Mouse (Mus musculus): Measurements from ENCODE around the gene S100a7a. TPM values are rescaled to one million over a fixed set of nuclear protein-coding genes. Genes with fewer than 3 reads are reported as not detected.

The S100a7a gene
- polyA plus RNA-seq, 1 experiment from 2014 or later: 0.06 TPM

DNA sequence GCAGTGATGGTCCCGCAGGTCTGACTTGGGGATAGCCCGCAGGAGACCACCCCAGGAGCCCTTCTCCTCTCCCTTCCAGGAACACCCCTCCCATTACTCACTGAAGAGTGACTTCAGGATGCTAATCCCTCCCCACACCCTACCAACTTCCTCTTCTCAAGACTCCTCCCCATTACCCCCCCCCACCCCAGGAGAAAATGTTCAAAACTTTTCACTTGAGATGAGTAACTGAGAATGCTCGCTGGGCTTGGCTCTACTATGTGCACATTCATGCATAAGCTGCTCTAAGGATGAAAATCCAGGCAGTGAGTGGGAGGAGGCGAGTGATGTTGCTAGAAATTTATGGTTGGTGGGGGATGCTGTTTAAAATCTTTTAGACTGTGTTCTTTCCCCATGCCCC is 41.8 kb upstream of the S100a7a start:
- ATAC-seq (ENCODE audit: low read depth): no peak
- H3K4me3 ChIP-seq (ENCODE audit: low read depth, low read length): no peak overlapping the region
- H3K9ac ChIP-seq (ENCODE audit: low read depth, low read length): no peak overlapping the region
- no peaks in the 10 kb centered on the region for H3K36me3 ChIP-seq (ENCODE audit: control insufficient read depth, insufficient read depth)
- no peak overlapping the region for H3K27ac ChIP-seq (ENCODE audit: low read length)
- H3K4me2 ChIP-seq (ENCODE audit: low read depth, low read length): no peak overlapping the region
- H3K27me3 ChIP-seq (ENCODE audit: control insufficient read depth, insufficient read depth, low read depth, low read length): peaks cover 4% of the 10 kb centered on the region; the same call in 1 of the 2 replicates
- peaks cover 4% of the 10 kb centered on the region for H3K4me1 ChIP-seq (ENCODE audit: control insufficient read depth, low read depth, low read length)
- 23% methylated on average over 4 of the region's 4 CpGs for WGBS (ENCODE audit: insufficient replicate concordance)
- no peaks in the 10 kb centered on the region for H3K9me3 ChIP-seq (replicated peaks; ENCODE audit: control insufficient read depth, low read length)

DNA sequence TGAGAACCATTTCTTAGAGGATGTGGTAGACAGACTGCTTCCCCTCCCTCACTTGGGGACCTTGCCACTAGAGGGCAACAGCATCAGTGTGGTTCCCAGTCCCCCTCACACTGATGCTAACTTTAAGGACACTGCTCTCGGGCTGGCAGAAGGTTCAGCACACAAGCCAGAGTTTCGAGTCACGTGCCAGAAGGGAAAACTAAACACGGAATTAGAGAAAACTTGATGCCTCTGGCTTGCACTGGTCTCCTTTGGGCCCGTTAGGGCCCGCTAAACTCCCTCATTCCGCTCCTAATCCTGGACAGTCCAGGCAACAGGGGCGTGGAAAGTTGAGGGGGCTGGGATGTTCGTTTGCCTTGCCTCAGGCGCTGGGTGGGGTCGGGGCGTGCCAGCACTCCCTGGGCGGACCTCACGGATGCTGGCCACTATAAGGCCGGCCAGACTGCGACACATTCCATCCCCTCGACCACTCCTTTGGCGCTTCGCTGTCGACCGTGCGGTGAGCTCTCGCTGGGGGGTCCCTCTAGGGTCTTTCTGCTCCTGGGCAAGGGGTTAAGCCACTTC is 41.0 kb upstream of the S100a7a start, which contains the start of gene S100a6:
Gene S100a6, plus strand, starts transcription at position 155 of the 564 bp plus-strand sequence.
- Histone ChIP-seq H3K27ac (ENCODE audit: low read length) (no peak within 1 kb of the TSS), H3K27me3 (ENCODE audit: control insufficient read depth, insufficient read depth, low read depth, low read length) (peaks cover 4% of the 10 kb centered on the region; the same call in 1 of the 2 replicates), H3K9ac (ENCODE audit: low read depth, low read length) (no peak within 1 kb of the TSS), H3K4me3 (ENCODE audit: low read depth, low read length) (peak within 1 kb of the TSS; percentile 25), H3K4me1 (ENCODE audit: control insufficient read depth, low read depth, low read length) (peaks cover 4% of the 10 kb centered on the region), H3K9me3 (replicated peaks; ENCODE audit: control insufficient read depth, low read length) (no peaks in the 10 kb centered on the region), H3K36me3 (ENCODE audit: control insufficient read depth, insufficient read depth) (no peaks in the 10 kb centered on the region), H3K4me2 (ENCODE audit: low read depth, low read length) (peak within 1 kb of the TSS; percentile 36)
- ATAC-seq (ENCODE audit: low read depth): no peak
- WGBS (ENCODE audit: insufficient replicate concordance): 2% methylated on average over 23 of the region's 23 CpGs

DNA sequence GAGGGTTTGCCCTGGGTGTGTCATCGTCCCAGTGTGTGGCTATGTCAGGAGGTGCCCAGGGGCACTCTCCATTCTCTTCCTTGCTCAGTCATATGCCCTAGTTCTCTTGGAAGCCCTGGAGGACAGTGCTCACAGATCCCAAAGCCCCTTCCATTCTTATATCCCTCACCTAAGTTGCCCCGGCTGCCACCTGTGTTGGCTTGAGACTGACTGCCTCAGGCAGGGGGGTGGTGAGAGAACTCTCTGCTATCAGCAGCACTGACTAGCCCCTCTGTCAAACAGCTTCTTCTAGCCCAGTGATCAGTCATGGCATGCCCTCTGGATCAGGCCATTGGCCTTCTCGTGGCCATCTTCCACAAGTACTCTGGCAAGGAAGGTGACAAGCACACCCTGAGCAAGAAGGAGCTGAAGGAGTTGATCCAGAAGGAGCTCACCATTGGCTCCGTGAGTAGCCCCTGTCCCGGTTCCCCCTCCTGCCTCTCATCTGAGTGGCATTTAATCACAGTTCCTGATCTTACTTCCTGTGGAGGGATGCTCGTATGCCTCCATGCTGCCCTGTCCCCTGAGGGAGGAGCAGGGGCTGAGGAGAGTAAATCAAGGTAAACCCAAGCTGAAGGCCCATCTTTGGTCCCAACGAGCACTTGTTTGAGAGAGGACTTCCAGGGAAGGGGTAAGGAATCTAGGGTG is 40.2 kb upstream of the S100a7a start:
- H3K4me3 ChIP-seq (ENCODE audit: low read depth, low read length): peak overlapping the region; percentile 25
- peak overlapping the region; percentile 36; the same call in 1 of the 2 replicates for H3K4me2 ChIP-seq (ENCODE audit: low read depth, low read length)
- ATAC-seq (ENCODE audit: low read depth): no peak
- H3K9me3 ChIP-seq (replicated peaks; ENCODE audit: control insufficient read depth, low read length): no peaks in the 10 kb centered on the region
- no peak overlapping the region for H3K9ac ChIP-seq (ENCODE audit: low read depth, low read length)
- no peak overlapping the region for H3K27ac ChIP-seq (ENCODE audit: low read length)
- peaks cover 4% of the 10 kb centered on the region for H3K4me1 ChIP-seq (ENCODE audit: control insufficient read depth, low read depth, low read length)
- peaks cover 4% of the 10 kb centered on the region; the same call in 1 of the 2 replicates for H3K27me3 ChIP-seq (ENCODE audit: control insufficient read depth, insufficient read depth, low read depth, low read length)
- no peaks in the 10 kb centered on the region for H3K36me3 ChIP-seq (ENCODE audit: control insufficient read depth, insufficient read depth)
- 27% methylated on average over 7 of the region's 7 CpGs for WGBS (ENCODE audit: insufficient replicate concordance)

DNA sequence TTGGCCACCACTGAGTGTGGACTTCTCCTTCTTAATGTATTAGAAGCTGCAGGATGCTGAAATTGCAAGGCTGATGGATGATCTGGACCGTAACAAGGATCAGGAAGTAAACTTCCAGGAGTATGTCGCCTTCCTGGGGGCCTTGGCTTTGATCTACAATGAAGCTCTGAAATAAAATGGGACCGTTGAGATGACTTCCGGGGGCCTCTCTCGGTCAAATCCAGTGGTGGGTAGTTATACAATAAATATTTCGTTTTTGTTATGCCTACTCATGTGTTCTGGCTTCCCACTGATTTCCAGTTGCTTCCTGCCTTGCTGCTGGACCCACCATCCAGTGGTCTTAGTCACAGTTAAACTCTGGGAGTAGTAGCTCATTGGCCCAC is 39.7 kb upstream of the S100a7a start:
- H3K4me3 ChIP-seq (ENCODE audit: low read depth, low read length): no peak overlapping the region
- H3K4me1 ChIP-seq (ENCODE audit: control insufficient read depth, low read depth, low read length): peaks cover 4% of the 10 kb centered on the region
- no peaks in the 10 kb centered on the region for H3K36me3 ChIP-seq (ENCODE audit: control insufficient read depth, insufficient read depth)
- H3K9ac ChIP-seq (ENCODE audit: low read depth, low read length): no peak overlapping the region
- no peaks in the 10 kb centered on the region for H3K9me3 ChIP-seq (replicated peaks; ENCODE audit: control insufficient read depth, low read length)
- H3K27me3 ChIP-seq (ENCODE audit: control insufficient read depth, insufficient read depth, low read depth, low read length): peaks cover 4% of the 10 kb centered on the region; the same call in 1 of the 2 replicates
- no peak for ATAC-seq (ENCODE audit: low read depth)
- H3K27ac ChIP-seq (ENCODE audit: low read length): no peak overlapping the region
- 59% methylated on average over 6 of the region's 6 CpGs for WGBS (ENCODE audit: insufficient replicate concordance)
- no peak overlapping the region for H3K4me2 ChIP-seq (ENCODE audit: low read depth, low read length)

DNA sequence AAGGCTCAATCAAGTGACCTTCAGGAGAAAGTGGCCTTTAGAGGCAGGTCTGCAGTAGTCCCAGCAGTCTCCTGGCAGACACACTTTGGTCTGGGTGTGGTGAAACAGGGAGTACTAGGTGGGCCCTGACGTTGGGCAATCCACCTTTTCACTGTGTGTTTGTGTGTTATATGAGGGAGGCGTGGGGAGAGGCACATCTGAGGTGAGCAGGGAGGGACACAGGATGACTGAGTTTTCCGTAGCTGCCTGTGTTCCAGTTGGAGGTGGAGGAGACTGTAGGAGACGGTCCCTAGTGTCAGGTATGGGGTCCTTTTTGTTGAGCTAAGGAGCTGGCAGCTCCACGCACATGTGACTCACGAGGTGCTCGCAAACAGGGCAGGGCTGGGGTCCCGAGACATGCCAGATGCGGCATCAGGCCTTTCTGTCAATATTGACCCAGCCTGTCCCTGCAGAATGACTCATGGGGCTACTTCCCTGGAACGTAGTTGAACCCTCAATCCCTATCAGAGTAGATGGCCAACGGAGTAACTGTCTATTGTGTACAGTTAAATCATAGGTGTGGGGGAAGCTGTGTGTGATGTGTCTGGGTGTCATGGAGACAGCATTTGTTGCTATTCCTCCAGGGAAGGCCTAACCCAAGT is 39.1 kb upstream of the S100a7a start:
- Histone ChIP-seq H3K36me3 (ENCODE audit: control insufficient read depth, insufficient read depth) (no peaks in the 10 kb centered on the region), H3K4me1 (ENCODE audit: control insufficient read depth, low read depth, low read length) (peaks cover 4% of the 10 kb centered on the region), H3K27me3 (ENCODE audit: control insufficient read depth, insufficient read depth, low read depth, low read length) (peaks cover 4% of the 10 kb centered on the region; the same call in 1 of the 2 replicates), H3K9ac (ENCODE audit: low read depth, low read length) (no peak overlapping the region), H3K27ac (ENCODE audit: low read length) (no peak overlapping the region), H3K4me3 (ENCODE audit: low read depth, low read length) (no peak overlapping the region), H3K4me2 (ENCODE audit: low read depth, low read length) (no peak overlapping the region), H3K9me3 (replicated peaks; ENCODE audit: control insufficient read depth, low read length) (no peaks in the 10 kb centered on the region)
- no peak for ATAC-seq (ENCODE audit: low read depth)
- 52% methylated on average over 11 of the region's 11 CpGs for WGBS (ENCODE audit: insufficient replicate concordance)

DNA sequence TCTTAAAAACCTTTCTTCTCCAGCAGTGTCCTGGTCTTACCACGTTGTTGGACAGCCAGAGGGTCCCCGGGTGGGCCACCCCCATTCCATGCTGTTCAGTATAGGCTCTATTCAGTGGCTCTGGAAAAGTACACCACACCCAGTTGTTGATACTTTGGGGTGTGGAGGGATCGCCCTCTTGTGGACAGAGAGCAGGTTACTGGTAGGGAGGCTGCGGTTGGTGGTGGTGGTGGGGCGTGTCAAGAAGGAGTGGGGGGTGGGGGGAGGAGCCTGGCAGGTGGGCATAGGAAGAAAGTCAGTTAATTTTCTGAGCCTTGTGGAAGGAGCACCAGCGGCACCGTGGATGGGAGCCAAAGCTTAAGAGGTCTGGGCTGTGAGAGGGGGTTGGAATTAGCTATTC is 38.4 kb upstream of the S100a7a start:
- peak; percentile 36; the same call in 1 of the 2 replicates for ATAC-seq (ENCODE audit: low read depth)
- H3K27ac ChIP-seq (ENCODE audit: low read length): no peak overlapping the region
- H3K4me2 ChIP-seq (ENCODE audit: low read depth, low read length): no peak overlapping the region

DNA sequence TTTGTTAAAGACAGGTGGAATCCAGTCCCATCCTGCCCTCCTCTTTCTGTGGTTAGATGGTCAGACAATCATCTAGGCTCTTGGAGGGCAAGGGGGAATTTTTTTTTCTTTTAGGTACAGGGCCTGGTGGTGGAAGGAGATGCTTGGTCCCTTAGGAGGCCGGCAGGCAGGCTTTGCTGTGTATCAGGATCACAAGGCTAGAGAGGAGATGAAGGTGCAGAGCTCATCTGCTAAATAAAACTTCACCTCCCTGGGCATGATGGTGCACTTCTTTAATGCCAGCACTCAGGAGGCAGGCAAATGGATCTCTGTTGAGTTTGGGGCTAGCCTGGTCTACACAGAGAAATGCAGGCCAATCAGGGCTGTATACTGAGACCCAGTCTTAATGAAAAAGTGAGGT is 37.9 kb upstream of the S100a7a start:
- Histone ChIP-seq H3K27ac (ENCODE audit: low read length) (no peak overlapping the region), H3K27me3 (ENCODE audit: control insufficient read depth, insufficient read depth, low read depth, low read length) (peaks cover 4% of the 10 kb centered on the region; the same call in 1 of the 2 replicates), H3K9me3 (replicated peaks; ENCODE audit: control insufficient read depth, low read length) (no peaks in the 10 kb centered on the region), H3K36me3 (ENCODE audit: control insufficient read depth, insufficient read depth) (no peaks in the 10 kb centered on the region), H3K9ac (ENCODE audit: low read depth, low read length) (no peak overlapping the region), H3K4me2 (ENCODE audit: low read depth, low read length) (no peak overlapping the region), H3K4me1 (ENCODE audit: control insufficient read depth, low read depth, low read length) (peaks cover 4% of the 10 kb centered on the region), H3K4me3 (ENCODE audit: low read depth, low read length) (no peak overlapping the region)
- 48% methylated on average over 1 of the region's 1 CpGs for WGBS (ENCODE audit: insufficient replicate concordance)
- no peak for ATAC-seq (ENCODE audit: low read depth)

More for the DNA sequence above, 38.4 kb upstream of the S100a7a start:
- no peaks in the 10 kb centered on the region for H3K9me3 ChIP-seq (replicated peaks; ENCODE audit: control insufficient read depth, low read length)
- no peaks in the 10 kb centered on the region for H3K36me3 ChIP-seq (ENCODE audit: control insufficient read depth, insufficient read depth)
- H3K4me1 ChIP-seq (ENCODE audit: control insufficient read depth, low read depth, low read length): peaks cover 4% of the 10 kb centered on the region
- no peak overlapping the region for H3K4me3 ChIP-seq (ENCODE audit: low read depth, low read length)
- H3K27me3 ChIP-seq (ENCODE audit: control insufficient read depth, insufficient read depth, low read depth, low read length): peaks cover 4% of the 10 kb centered on the region; the same call in 1 of the 2 replicates
- WGBS (ENCODE audit: insufficient replicate concordance): 2% methylated on average over 7 of the region's 7 CpGs
- no peak overlapping the region for H3K9ac ChIP-seq (ENCODE audit: low read depth, low read length)

DNA sequence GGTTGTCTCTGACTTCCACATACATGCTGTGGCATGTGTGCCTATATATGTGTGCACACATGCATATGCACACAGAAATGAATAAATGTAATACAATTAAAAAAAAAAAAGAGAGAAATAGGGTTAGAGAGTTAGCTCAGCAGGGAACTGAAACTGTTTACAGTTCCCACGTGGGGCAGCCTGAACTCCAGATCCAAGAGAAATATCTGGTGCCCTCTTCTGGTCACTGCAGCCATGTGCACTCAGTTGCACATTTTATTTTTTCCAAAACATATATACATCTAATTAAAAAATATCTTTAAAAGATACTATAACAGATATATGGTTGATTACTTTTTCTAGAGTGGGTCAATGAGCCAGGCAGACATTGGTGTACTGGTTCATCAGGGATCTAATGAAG is 36.2 kb upstream of the S100a7a start:
- 6% methylated on average over 1 of the region's 1 CpGs for WGBS (ENCODE audit: insufficient replicate concordance)
- no peak for ATAC-seq (ENCODE audit: low read depth)

DNA sequence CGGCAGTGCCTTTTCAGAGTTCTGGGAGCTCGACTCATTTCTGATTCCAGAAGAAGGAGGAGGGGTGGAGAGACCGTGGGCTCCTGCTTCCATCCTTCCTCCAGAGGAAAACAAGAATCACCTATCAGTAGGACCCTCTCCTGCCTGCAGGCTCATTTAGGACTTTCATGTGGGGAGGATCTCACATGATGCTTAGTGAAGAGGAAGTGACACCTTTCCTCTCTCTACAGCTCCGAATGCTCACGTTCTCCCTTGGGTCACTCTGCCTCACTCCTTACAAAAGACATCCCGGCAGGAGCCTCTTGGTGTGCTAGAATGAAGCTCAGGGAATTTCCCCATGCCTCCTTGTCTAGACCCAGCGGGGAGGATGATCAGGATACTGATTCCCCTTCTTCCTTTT is 32.3 kb upstream of the S100a7a start:
- H3K4me3 ChIP-seq (ENCODE audit: low read depth, low read length): no peak overlapping the region
- no peak for ATAC-seq (ENCODE audit: low read depth)
- H3K27ac ChIP-seq (ENCODE audit: low read length): no peak overlapping the region
- WGBS (ENCODE audit: insufficient replicate concordance): 28% methylated on average over 7 of the region's 7 CpGs
- H3K4me1 ChIP-seq (ENCODE audit: control insufficient read depth, low read depth, low read length): no peaks in the 10 kb centered on the region
- no peaks in the 10 kb centered on the region for H3K27me3 ChIP-seq (ENCODE audit: control insufficient read depth, insufficient read depth, low read depth, low read length)
- H3K4me2 ChIP-seq (ENCODE audit: low read depth, low read length): no peak overlapping the region
- H3K9me3 ChIP-seq (replicated peaks; ENCODE audit: control insufficient read depth, low read length): no peaks in the 10 kb centered on the region
- H3K36me3 ChIP-seq (ENCODE audit: control insufficient read depth, insufficient read depth): no peaks in the 10 kb centered on the region
- no peak overlapping the region for H3K9ac ChIP-seq (ENCODE audit: low read depth, low read length)

More for the DNA sequence above, 36.2 kb upstream of the S100a7a start:
- H3K9me3 ChIP-seq (replicated peaks; ENCODE audit: control insufficient read depth, low read length): no peaks in the 10 kb centered on the region
- H3K4me1 ChIP-seq (ENCODE audit: control insufficient read depth, low read depth, low read length): peaks cover 4% of the 10 kb centered on the region
- no peak overlapping the region for H3K4me2 ChIP-seq (ENCODE audit: low read depth, low read length)
- no peak overlapping the region for H3K4me3 ChIP-seq (ENCODE audit: low read depth, low read length)
- no peak overlapping the region for H3K27ac ChIP-seq (ENCODE audit: low read length)
- H3K27me3 ChIP-seq (ENCODE audit: control insufficient read depth, insufficient read depth, low read depth, low read length): peaks cover 4% of the 10 kb centered on the region; the same call in 1 of the 2 replicates
- no peaks in the 10 kb centered on the region for H3K36me3 ChIP-seq (ENCODE audit: control insufficient read depth, insufficient read depth)
- H3K9ac ChIP-seq (ENCODE audit: low read depth, low read length): no peak overlapping the region

All from liver, embryonic 16.5 days (tissue).